Mouse (Mus musculus): ENCODE results near the gene Klhl6. TPM values are rescaled to one million over a fixed set of nuclear protein-coding genes. Genes with fewer than 3 reads are reported as not detected.
A peak's percentile ranks its signal among the peaks of the same experiment; 100 is the strongest.

Gene Klhl6
- polyA plus RNA-seq, 1 experiment from 2014 or later: 11.5 TPM

GRCm38 (mm10) chr16:19995818-19996217 is 13.0 kb upstream of the Klhl6 start:
- no peak overlapping the region for H3K27ac ChIP-seq (ENCODE audit: low read length)
- ATAC-seq (ENCODE audit: low read depth): no peak
- H3K9ac ChIP-seq (ENCODE audit: low read depth, low read length): no peak overlapping the region
- H3K9me3 ChIP-seq (replicated peaks; ENCODE audit: control insufficient read depth, low read length): no peaks in the 10 kb centered on the region
- H3K4me2 ChIP-seq (ENCODE audit: low read depth, low read length): no peak overlapping the region
- H3K36me3 ChIP-seq (ENCODE audit: control insufficient read depth, insufficient read depth): no peaks in the 10 kb centered on the region
- H3K27me3 ChIP-seq (ENCODE audit: control insufficient read depth, insufficient read depth, low read depth, low read length): no peaks in the 10 kb centered on the region
- no peaks in the 10 kb centered on the region; the same call in 1 of the 2 replicates for H3K4me1 ChIP-seq (ENCODE audit: control insufficient read depth, low read depth, low read length)
- H3K4me3 ChIP-seq (ENCODE audit: low read depth, low read length): no peak overlapping the region

GRCm38 (mm10) chr16:19993278-19993677 is 10.4 kb upstream of the Klhl6 start:
- no peak for ATAC-seq (ENCODE audit: low read depth)
- H3K4me1 ChIP-seq (ENCODE audit: control insufficient read depth, low read depth, low read length): no peaks in the 10 kb centered on the region; the same call in 1 of the 2 replicates
- H3K27me3 ChIP-seq (ENCODE audit: control insufficient read depth, insufficient read depth, low read depth, low read length): no peaks in the 10 kb centered on the region
- H3K36me3 ChIP-seq (ENCODE audit: control insufficient read depth, insufficient read depth): no peaks in the 10 kb centered on the region
- no peak overlapping the region for H3K27ac ChIP-seq (ENCODE audit: low read length)
- no peak overlapping the region for H3K4me3 ChIP-seq (ENCODE audit: low read depth, low read length)
- H3K9me3 ChIP-seq (replicated peaks; ENCODE audit: control insufficient read depth, low read length): no peaks in the 10 kb centered on the region
- no peak overlapping the region for H3K4me2 ChIP-seq (ENCODE audit: low read depth, low read length)
- 54% methylated on average over 3 of the region's 3 CpGs for WGBS (ENCODE audit: insufficient replicate concordance)
- H3K9ac ChIP-seq (ENCODE audit: low read depth, low read length): no peak overlapping the region

- Histone ChIP-seq H3K36me3 (ENCODE audit: control insufficient read depth, insufficient read depth) (no peaks in the 10 kb centered on the region), H3K9ac (ENCODE audit: low read depth, low read length) (no peak overlapping the region), H3K27ac (ENCODE audit: low read length) (no peak overlapping the region), H3K9me3 (replicated peaks; ENCODE audit: control insufficient read depth, low read length) (no peaks in the 10 kb centered on the region), H3K4me3 (ENCODE audit: low read depth, low read length) (no peak overlapping the region), H3K4me2 (ENCODE audit: low read depth, low read length) (no peak overlapping the region), H3K4me1 (ENCODE audit: control insufficient read depth, low read depth, low read length) (no peaks in the 10 kb centered on the region; the same call in 1 of the 2 replicates), H3K27me3 (ENCODE audit: control insufficient read depth, insufficient read depth, low read depth, low read length) (no peaks in the 10 kb centered on the region)
- ATAC-seq (ENCODE audit: low read depth): no peak
Measured at GRCm38 (mm10) chr16:19990536-19990935, 7.7 kb upstream of the Klhl6 start.

GRCm38 (mm10) chr16:19987589-19987988 is 4.8 kb upstream of the Klhl6 start:
- WGBS (ENCODE audit: insufficient replicate concordance): 74% methylated on average over 2 of the region's 2 CpGs
- no peak overlapping the region for H3K9ac ChIP-seq (ENCODE audit: low read depth, low read length)
- no peak overlapping the region for H3K4me3 ChIP-seq (ENCODE audit: low read depth, low read length)
- no peak overlapping the region for H3K27ac ChIP-seq (ENCODE audit: low read length)
- H3K4me1 ChIP-seq (ENCODE audit: control insufficient read depth, low read depth, low read length): no peaks in the 10 kb centered on the region
- H3K4me2 ChIP-seq (ENCODE audit: low read depth, low read length): no peak overlapping the region
- H3K9me3 ChIP-seq (replicated peaks; ENCODE audit: control insufficient read depth, low read length): no peaks in the 10 kb centered on the region
- ATAC-seq (ENCODE audit: low read depth): no peak
- no peaks in the 10 kb centered on the region for H3K27me3 ChIP-seq (ENCODE audit: control insufficient read depth, insufficient read depth, low read depth, low read length)
- H3K36me3 ChIP-seq (ENCODE audit: control insufficient read depth, insufficient read depth): no peaks in the 10 kb centered on the region

GRCm38 (mm10) chr16:19984884-19985643 is 2.2 kb upstream of the Klhl6 start:
- Histone ChIP-seq H3K27me3 (ENCODE audit: control insufficient read depth, insufficient read depth, low read depth, low read length) (no peaks in the 10 kb centered on the region), H3K9ac (ENCODE audit: low read depth, low read length) (no peak overlapping the region), H3K4me1 (ENCODE audit: control insufficient read depth, low read depth, low read length) (no peaks in the 10 kb centered on the region), H3K36me3 (ENCODE audit: control insufficient read depth, insufficient read depth) (no peaks in the 10 kb centered on the region), H3K27ac (ENCODE audit: low read length) (no peak overlapping the region), H3K9me3 (replicated peaks; ENCODE audit: control insufficient read depth, low read length) (no peaks in the 10 kb centered on the region), H3K4me3 (ENCODE audit: low read depth, low read length) (no peak overlapping the region), H3K4me2 (ENCODE audit: low read depth, low read length) (no peak overlapping the region)
- WGBS (ENCODE audit: insufficient replicate concordance): 48% methylated on average over 2 of the region's 2 CpGs
- no peak for ATAC-seq (ENCODE audit: low read depth)

GRCm38 (mm10) chr16:19983559-19983958 is 722 bp upstream of the Klhl6 start:
- H3K4me1 ChIP-seq (ENCODE audit: control insufficient read depth, low read depth, low read length): no peaks in the 10 kb centered on the region
- no peaks in the 10 kb centered on the region for H3K36me3 ChIP-seq (ENCODE audit: control insufficient read depth, insufficient read depth)
- H3K27me3 ChIP-seq (ENCODE audit: control insufficient read depth, insufficient read depth, low read depth, low read length): no peaks in the 10 kb centered on the region
- H3K27ac ChIP-seq (ENCODE audit: low read length): no peak overlapping the region
- H3K9me3 ChIP-seq (replicated peaks; ENCODE audit: control insufficient read depth, low read length): no peaks in the 10 kb centered on the region
- no peak overlapping the region for H3K4me3 ChIP-seq (ENCODE audit: low read depth, low read length)
- H3K9ac ChIP-seq (ENCODE audit: low read depth, low read length): no peak overlapping the region
- 57% methylated on average over 4 of the region's 4 CpGs for WGBS (ENCODE audit: insufficient replicate concordance)
- no peak overlapping the region for H3K4me2 ChIP-seq (ENCODE audit: low read depth, low read length)
- ATAC-seq (ENCODE audit: low read depth): no peak

GRCm38 (mm10) chr16:19981684-19982083 is 1.2 kb downstream of the Klhl6 start:
- peak overlapping the region; percentile 45 for H3K4me3 ChIP-seq (ENCODE audit: low read depth, low read length)
- H3K27ac ChIP-seq (ENCODE audit: low read length): no peak overlapping the region
- ATAC-seq (ENCODE audit: low read depth): no peak
- H3K9me3 ChIP-seq (replicated peaks; ENCODE audit: control insufficient read depth, low read length): no peaks in the 10 kb centered on the region
- peaks cover 5% of the 10 kb centered on the region for H3K4me1 ChIP-seq (ENCODE audit: control insufficient read depth, low read depth, low read length)
- no peaks in the 10 kb centered on the region for H3K27me3 ChIP-seq (ENCODE audit: control insufficient read depth, insufficient read depth, low read depth, low read length)
- no peak overlapping the region for H3K9ac ChIP-seq (ENCODE audit: low read depth, low read length)
- no peaks in the 10 kb centered on the region for H3K36me3 ChIP-seq (ENCODE audit: control insufficient read depth, insufficient read depth)
- 28% methylated on average over 2 of the region's 2 CpGs for WGBS (ENCODE audit: insufficient replicate concordance)
- peak overlapping the region; percentile 30; the same call in 1 of the 2 replicates for H3K4me2 ChIP-seq (ENCODE audit: low read depth, low read length)

GRCm38 (mm10) chr16:19981006-19981405 is 1.8 kb downstream of the Klhl6 start:
- Histone ChIP-seq H3K36me3 (ENCODE audit: control insufficient read depth, insufficient read depth) (no peaks in the 10 kb centered on the region), H3K4me3 (ENCODE audit: low read depth, low read length) (peak overlapping the region; percentile 33), H3K4me1 (ENCODE audit: control insufficient read depth, low read depth, low read length) (peaks cover 5% of the 10 kb centered on the region), H3K4me2 (ENCODE audit: low read depth, low read length) (peak overlapping the region; percentile 34; the same call in 1 of the 2 replicates), H3K9ac (ENCODE audit: low read depth, low read length) (no peak overlapping the region), H3K27me3 (ENCODE audit: control insufficient read depth, insufficient read depth, low read depth, low read length) (no peaks in the 10 kb centered on the region), H3K27ac (ENCODE audit: low read length) (no peak overlapping the region), H3K9me3 (replicated peaks; ENCODE audit: control insufficient read depth, low read length) (no peaks in the 10 kb centered on the region)
- WGBS (ENCODE audit: insufficient replicate concordance): 31% methylated on average over 3 of the region's 3 CpGs
- ATAC-seq (ENCODE audit: low read depth): no peak

GRCm38 (mm10) chr16:19979755-19980154 is 3.1 kb downstream of the Klhl6 start:
- no peak for ATAC-seq (ENCODE audit: low read depth)
- Histone ChIP-seq H3K9ac (ENCODE audit: low read depth, low read length) (no peak overlapping the region), H3K9me3 (replicated peaks; ENCODE audit: control insufficient read depth, low read length) (no peaks in the 10 kb centered on the region), H3K27ac (ENCODE audit: low read length) (no peak overlapping the region), H3K36me3 (ENCODE audit: control insufficient read depth, insufficient read depth) (no peaks in the 10 kb centered on the region), H3K4me2 (ENCODE audit: low read depth, low read length) (no peak overlapping the region), H3K4me3 (ENCODE audit: low read depth, low read length) (no peak overlapping the region), H3K4me1 (ENCODE audit: control insufficient read depth, low read depth, low read length) (peaks cover 5% of the 10 kb centered on the region), H3K27me3 (ENCODE audit: control insufficient read depth, insufficient read depth, low read depth, low read length) (no peaks in the 10 kb centered on the region)
- 19% methylated on average over 2 of the region's 2 CpGs for WGBS (ENCODE audit: insufficient replicate concordance)
